Mouse (Mus musculus): ENCODE measurements around the gene Mafg. TPM values are rescaled to one million over a fixed set of nuclear protein-coding genes. Genes with fewer than 3 reads are reported as not detected.

The Mafg gene
- polyA plus RNA-seq, 1 experiment from 2014 or later, result 39.9 TPM

DNA sequence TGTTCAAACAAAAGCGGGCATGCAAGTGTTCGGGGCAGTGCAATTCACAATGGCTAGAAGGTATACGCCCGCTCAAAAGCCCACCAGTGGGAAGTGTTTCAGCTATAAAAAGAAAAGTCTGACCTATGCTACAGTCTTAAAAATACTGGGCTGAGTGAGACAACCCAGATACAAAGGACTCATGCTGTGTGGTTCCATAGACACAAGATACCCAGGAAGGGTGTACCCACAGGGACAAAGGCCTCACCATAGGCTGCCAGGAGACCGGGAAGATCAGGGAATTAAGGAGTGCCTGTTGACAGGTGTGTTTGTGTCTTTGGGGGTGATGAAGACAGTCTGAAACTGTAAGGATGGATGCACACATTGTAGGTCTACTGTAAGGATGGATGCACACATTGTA lies 30.3 kb upstream of the Mafg start:
- no peak overlapping the region for H3K9ac ChIP-seq (replicated peaks; ENCODE audit: low read depth, low read length)
- ATAC-seq, result no peak
- WGBS, result 61% methylated on average over 5 of the region's 5 CpGs
- H3K27ac ChIP-seq (ENCODE audit: low read length), result no peak overlapping the region
- no peaks in the 10 kb centered on the region for H3K36me3 ChIP-seq (ENCODE audit: control insufficient read depth, insufficient read depth)
- no peaks in the 10 kb centered on the region for H3K9me3 ChIP-seq (ENCODE audit: control insufficient read depth, low read length)
- H3K4me3 ChIP-seq (replicated peaks; ENCODE audit: low read length), result no peak overlapping the region
- no peak overlapping the region for H3K4me2 ChIP-seq (ENCODE audit: low read length)
- H3K4me1 ChIP-seq (replicated peaks; ENCODE audit: control insufficient read depth, insufficient read depth, low read length), result peaks cover 17% of the 10 kb centered on the region
- peaks cover 46% of the 10 kb centered on the region for H3K27me3 ChIP-seq (replicated peaks; ENCODE audit: control insufficient read depth, insufficient read depth, low read length)

DNA sequence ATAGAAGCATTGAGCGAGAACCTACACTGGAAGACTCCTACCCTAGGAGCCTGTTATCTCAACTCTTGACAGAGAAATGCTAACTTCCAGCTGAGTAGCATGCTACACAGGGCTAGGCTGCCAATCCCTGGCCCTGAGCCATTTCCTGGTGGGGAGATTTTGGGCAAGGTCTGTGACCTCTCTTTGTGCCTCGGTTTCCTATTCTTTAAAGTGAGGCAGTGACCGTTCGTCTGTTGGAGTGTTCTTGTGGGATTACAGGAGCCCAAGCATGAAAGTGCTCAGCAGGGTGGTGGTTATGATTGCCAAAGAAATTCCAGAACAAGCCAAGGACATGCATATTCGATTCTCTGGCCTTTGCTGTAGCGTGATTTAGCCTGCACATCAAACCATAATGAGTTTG lies 29.4 kb upstream of the Mafg start:
- ATAC-seq, result no peak
- H3K4me2 ChIP-seq (ENCODE audit: low read length), result no peak overlapping the region
- peaks cover 17% of the 10 kb centered on the region for H3K4me1 ChIP-seq (replicated peaks; ENCODE audit: control insufficient read depth, insufficient read depth, low read length)
- H3K9ac ChIP-seq (replicated peaks; ENCODE audit: low read depth, low read length), result no peak overlapping the region
- no peaks in the 10 kb centered on the region for H3K36me3 ChIP-seq (ENCODE audit: control insufficient read depth, insufficient read depth)
- no peaks in the 10 kb centered on the region for H3K9me3 ChIP-seq (ENCODE audit: control insufficient read depth, low read length)
- 36% methylated on average over 6 of the region's 6 CpGs for WGBS
- H3K4me3 ChIP-seq (replicated peaks; ENCODE audit: low read length), result no peak overlapping the region
- H3K27me3 ChIP-seq (replicated peaks; ENCODE audit: control insufficient read depth, insufficient read depth, low read length), result peaks cover 56% of the 10 kb centered on the region
- no peak overlapping the region for H3K27ac ChIP-seq (ENCODE audit: low read length)

DNA sequence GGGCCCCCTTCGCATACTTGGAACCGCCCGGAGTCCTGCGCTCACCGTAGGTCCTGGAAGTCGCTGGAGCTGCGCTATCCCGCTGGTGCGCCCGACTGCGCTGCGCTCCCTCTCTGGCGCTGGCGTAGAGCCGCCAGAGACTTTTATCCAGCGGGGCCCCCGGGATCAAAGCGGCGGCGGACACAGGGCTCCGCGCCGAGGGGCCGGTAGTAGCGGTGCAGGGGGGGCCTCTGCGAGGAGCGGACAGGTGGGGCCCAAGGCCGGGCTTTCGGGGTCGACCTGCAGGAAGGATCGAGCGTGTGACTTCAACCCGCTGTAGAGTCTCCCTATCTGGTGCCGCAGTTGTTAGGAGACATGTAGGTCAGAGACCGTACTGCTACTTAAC lies 27.7 kb upstream of the Mafg start, which contains the start of gene Notum:
Gene Notum, minus strand, starts transcription at position 100 of the 385 bp plus-strand sequence.
- peak within 1 kb of the TSS; percentile 65 for H3K4me2 ChIP-seq (ENCODE audit: low read length)
- ATAC-seq, result no peak
- H3K4me1 ChIP-seq (replicated peaks; ENCODE audit: control insufficient read depth, insufficient read depth, low read length), result peaks cover 17% of the 10 kb centered on the region
- 0 out of 2 replicates have a peak within 1 kb of the TSS, but pooled peaks have one; percentile 32 for H3K9ac ChIP-seq (replicated peaks; ENCODE audit: low read depth, low read length)
- H3K27me3 ChIP-seq (replicated peaks; ENCODE audit: control insufficient read depth, insufficient read depth, low read length), result peaks cover 64% of the 10 kb centered on the region
- H3K27ac ChIP-seq (ENCODE audit: low read length), result no peak within 1 kb of the TSS
- H3K4me3 ChIP-seq (replicated peaks; ENCODE audit: low read length), result peak within 1 kb of the TSS; percentile 43
- under 1% methylated on average over 35 of the region's 35 CpGs for WGBS
- no peaks in the 10 kb centered on the region for H3K9me3 ChIP-seq (ENCODE audit: control insufficient read depth, low read length)
- H3K36me3 ChIP-seq (ENCODE audit: control insufficient read depth, insufficient read depth), result no peaks in the 10 kb centered on the region

DNA sequence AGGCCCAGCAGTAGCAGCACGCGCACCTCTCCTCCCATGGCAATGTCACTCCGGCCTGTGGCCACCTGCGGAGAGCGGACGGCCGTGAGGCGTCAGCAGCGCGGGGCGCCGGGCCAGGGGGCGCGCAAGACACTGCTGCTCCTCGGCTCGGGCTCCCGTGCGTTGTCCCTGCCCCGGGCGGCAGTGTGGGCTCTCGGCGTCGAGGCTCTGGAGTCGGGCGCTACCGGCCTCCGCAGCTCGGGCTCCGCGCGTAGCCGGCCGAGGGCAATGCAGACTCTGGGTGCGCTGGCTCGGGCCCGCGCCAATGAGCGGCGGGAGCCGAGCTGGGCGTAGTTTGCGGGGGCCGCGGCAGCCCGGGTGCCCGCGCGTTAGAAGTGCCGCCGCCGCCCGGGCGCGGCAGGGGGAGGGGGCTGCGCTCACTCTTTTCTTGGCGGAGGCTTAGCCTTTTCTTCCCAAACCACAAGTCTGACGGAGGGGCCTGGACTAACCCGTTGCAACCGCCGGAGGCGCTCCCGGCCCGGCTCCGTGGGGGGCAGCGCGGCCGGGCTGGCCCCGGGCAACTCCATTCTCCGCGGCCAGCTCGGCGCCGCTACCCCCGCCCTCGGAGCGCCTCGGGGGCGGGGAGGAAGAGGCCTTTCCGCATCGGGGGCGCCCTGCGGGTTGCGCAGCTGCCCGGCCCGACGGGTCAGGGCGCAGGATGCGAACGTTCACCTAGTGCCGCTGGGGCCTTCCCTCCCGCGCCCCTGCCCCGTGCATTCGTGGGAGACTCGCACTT lies 27.1 kb upstream of the Mafg start:
- WGBS, result under 1% methylated on average over 89 of the region's 95 CpGs
- H3K4me1 ChIP-seq (replicated peaks; ENCODE audit: control insufficient read depth, insufficient read depth, low read length), result peaks cover 17% of the 10 kb centered on the region
- H3K9ac ChIP-seq (replicated peaks; ENCODE audit: low read depth, low read length), result 0 out of 2 replicates have a peak overlapping the region, but pooled peaks have one; percentile 32
- H3K4me2 ChIP-seq (ENCODE audit: low read length), result peak overlapping the region; percentile 65
- peaks cover 64% of the 10 kb centered on the region for H3K27me3 ChIP-seq (replicated peaks; ENCODE audit: control insufficient read depth, insufficient read depth, low read length)
- H3K36me3 ChIP-seq (ENCODE audit: control insufficient read depth, insufficient read depth), result no peaks in the 10 kb centered on the region
- H3K9me3 ChIP-seq (ENCODE audit: control insufficient read depth, low read length), result no peaks in the 10 kb centered on the region
- H3K27ac ChIP-seq (ENCODE audit: low read length), result no peak overlapping the region
- peak overlapping the region; percentile 43 for H3K4me3 ChIP-seq (replicated peaks; ENCODE audit: low read length)
- peak; percentile 59 for ATAC-seq

DNA sequence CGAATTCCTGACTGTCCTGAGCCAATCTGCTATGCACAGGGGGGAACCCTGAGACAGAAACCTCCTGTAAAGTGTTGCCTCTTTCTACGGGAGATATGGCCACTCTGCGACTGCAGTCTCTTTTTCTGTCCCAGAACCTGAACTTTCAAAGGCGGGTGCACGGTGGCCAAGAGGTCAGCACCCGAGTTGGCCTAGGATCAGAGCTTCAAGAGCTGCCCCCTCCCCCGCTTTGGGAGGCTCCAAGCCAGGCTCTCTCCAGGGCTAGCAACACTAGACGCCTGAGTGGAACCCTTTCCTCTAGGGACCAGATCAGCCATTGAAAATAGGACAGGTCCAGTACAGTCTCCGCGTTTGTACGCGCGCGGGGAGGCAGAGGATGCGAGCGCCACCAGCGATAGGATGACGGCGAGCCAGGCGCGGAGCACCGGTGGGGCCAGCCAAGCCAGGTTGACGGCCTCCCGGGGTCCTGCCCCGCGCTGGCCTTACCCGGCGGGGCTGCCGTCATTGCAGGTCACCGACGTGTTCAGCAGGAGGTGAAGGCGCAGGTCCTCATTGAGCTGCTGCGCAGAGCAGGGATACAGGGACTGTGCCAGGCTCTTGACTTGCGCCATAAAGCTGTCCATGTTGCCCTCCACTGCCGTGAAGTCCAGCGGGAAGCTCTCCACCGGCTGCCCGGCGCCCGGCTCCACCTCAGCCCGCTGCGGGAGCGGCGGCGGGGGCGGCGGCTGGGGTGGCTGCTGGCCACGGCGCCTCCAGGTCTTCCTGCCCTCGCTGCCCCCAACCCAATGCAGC lies 26.3 kb upstream of the Mafg start:
- Histone ChIP-seq H3K9me3 (ENCODE audit: control insufficient read depth, low read length) (no peaks in the 10 kb centered on the region), H3K4me1 (replicated peaks; ENCODE audit: control insufficient read depth, insufficient read depth, low read length) (peaks cover 17% of the 10 kb centered on the region), H3K27ac (ENCODE audit: low read length) (no peak overlapping the region), H3K36me3 (ENCODE audit: control insufficient read depth, insufficient read depth) (no peaks in the 10 kb centered on the region), H3K4me3 (replicated peaks; ENCODE audit: low read length) (peak overlapping the region; percentile 43), H3K9ac (replicated peaks; ENCODE audit: low read depth, low read length) (0 out of 2 replicates have a peak overlapping the region, but pooled peaks have one; percentile 32), H3K4me2 (ENCODE audit: low read length) (peak overlapping the region; percentile 65), H3K27me3 (replicated peaks; ENCODE audit: control insufficient read depth, insufficient read depth, low read length) (peaks cover 64% of the 10 kb centered on the region)
- WGBS, result 2% methylated on average over 50 of the region's 50 CpGs
- ATAC-seq, result no peak

GRCm38 (mm10) chr11:120658876-120659410 lies 25.5 kb upstream of the Mafg start:
- Histone ChIP-seq H3K4me2 (ENCODE audit: low read length) (no peak overlapping the region), H3K36me3 (ENCODE audit: control insufficient read depth, insufficient read depth) (no peaks in the 10 kb centered on the region), H3K9me3 (ENCODE audit: control insufficient read depth, low read length) (no peaks in the 10 kb centered on the region), H3K4me3 (replicated peaks; ENCODE audit: low read length) (no peak overlapping the region), H3K4me1 (replicated peaks; ENCODE audit: control insufficient read depth, insufficient read depth, low read length) (peaks cover 17% of the 10 kb centered on the region), H3K27ac (ENCODE audit: low read length) (no peak overlapping the region), H3K27me3 (replicated peaks; ENCODE audit: control insufficient read depth, insufficient read depth, low read length) (peaks cover 61% of the 10 kb centered on the region), H3K9ac (replicated peaks; ENCODE audit: low read depth, low read length) (no peak overlapping the region)
- WGBS, result 3% methylated on average over 24 of the region's 24 CpGs
- no peak for ATAC-seq

- Histone ChIP-seq H3K9me3 (ENCODE audit: control insufficient read depth, low read length) (no peaks in the 10 kb centered on the region), H3K9ac (replicated peaks; ENCODE audit: low read depth, low read length) (no peak overlapping the region), H3K4me1 (replicated peaks; ENCODE audit: control insufficient read depth, insufficient read depth, low read length) (peaks cover 17% of the 10 kb centered on the region), H3K4me2 (ENCODE audit: low read length) (no peak overlapping the region), H3K36me3 (ENCODE audit: control insufficient read depth, insufficient read depth) (no peaks in the 10 kb centered on the region), H3K27ac (ENCODE audit: low read length) (no peak overlapping the region), H3K27me3 (replicated peaks; ENCODE audit: control insufficient read depth, insufficient read depth, low read length) (peaks cover 52% of the 10 kb centered on the region), H3K4me3 (replicated peaks; ENCODE audit: low read length) (no peak overlapping the region)
- WGBS, result 94% methylated on average over 4 of the region's 4 CpGs
- ATAC-seq, result no peak
These were observed 23.9 kb upstream of the Mafg start for GRCm38 (mm10) chr11:120657301-120657700.

GRCm38 (mm10) chr11:120654741-120655140 lies 21.3 kb upstream of the Mafg start:
- ATAC-seq, result no peak
- no peak overlapping the region for H3K4me2 ChIP-seq (ENCODE audit: low read length)
- peaks cover 2% of the 10 kb centered on the region for H3K4me1 ChIP-seq (replicated peaks; ENCODE audit: control insufficient read depth, insufficient read depth, low read length)
- WGBS, result 81% methylated on average over 3 of the region's 3 CpGs
- H3K9me3 ChIP-seq (ENCODE audit: control insufficient read depth, low read length), result no peaks in the 10 kb centered on the region
- no peak overlapping the region for H3K9ac ChIP-seq (replicated peaks; ENCODE audit: low read depth, low read length)
- H3K27ac ChIP-seq (ENCODE audit: low read length), result no peak overlapping the region
- no peak overlapping the region for H3K4me3 ChIP-seq (replicated peaks; ENCODE audit: low read length)
- H3K36me3 ChIP-seq (ENCODE audit: control insufficient read depth, insufficient read depth), result no peaks in the 10 kb centered on the region
- H3K27me3 ChIP-seq (replicated peaks; ENCODE audit: control insufficient read depth, insufficient read depth, low read length), result peaks cover 27% of the 10 kb centered on the region

GRCm38 (mm10) chr11:120651872-120652271 lies 18.5 kb upstream of the Mafg start:
- H3K4me2 ChIP-seq (ENCODE audit: low read length), result no peak overlapping the region
- no peaks in the 10 kb centered on the region for H3K9me3 ChIP-seq (ENCODE audit: control insufficient read depth, low read length)
- peaks cover 4% of the 10 kb centered on the region; the same call in 1 of the 2 replicates for H3K27me3 ChIP-seq (replicated peaks; ENCODE audit: control insufficient read depth, insufficient read depth, low read length)
- H3K4me3 ChIP-seq (replicated peaks; ENCODE audit: low read length), result no peak overlapping the region
- H3K36me3 ChIP-seq (ENCODE audit: control insufficient read depth, insufficient read depth), result no peaks in the 10 kb centered on the region
- peaks cover 5% of the 10 kb centered on the region for H3K4me1 ChIP-seq (replicated peaks; ENCODE audit: control insufficient read depth, insufficient read depth, low read length)
- no peak for ATAC-seq
- no peak overlapping the region for H3K27ac ChIP-seq (ENCODE audit: low read length)
- 58% methylated on average over 3 of the region's 3 CpGs for WGBS
- no peak overlapping the region for H3K9ac ChIP-seq (replicated peaks; ENCODE audit: low read depth, low read length)

Measured in forebrain, embryonic 16.5 days (tissue).